Mouse (Mus musculus): Measurements from ENCODE around the gene Tmtc2. TPM values are rescaled to one million over a fixed set of nuclear protein-coding genes. Genes with fewer than 3 reads are reported as not detected.

Gene Tmtc2
- polyA plus RNA-seq, 1 experiment, result 2.9 TPM

DNA sequence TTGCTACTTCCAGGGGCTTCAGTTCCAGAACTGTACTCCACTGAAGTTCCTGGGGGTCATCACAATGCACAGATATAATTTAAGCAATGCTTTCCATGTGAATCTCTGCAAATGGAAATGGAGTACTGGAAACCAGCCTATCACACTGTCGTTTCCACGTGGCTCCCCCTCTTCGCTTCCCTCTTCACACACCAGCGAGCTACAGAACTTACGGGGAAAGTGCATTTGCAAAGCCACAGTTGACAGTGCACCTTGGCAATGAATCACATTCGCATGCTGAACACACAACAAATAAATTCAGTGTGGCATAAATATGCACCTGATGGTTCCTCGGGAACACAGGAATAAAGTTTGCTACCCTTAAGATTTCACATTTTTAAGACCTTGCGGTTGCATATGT is 3.2 kb downstream of the Tmtc2 start:
- no peak overlapping the region for H3K27ac ChIP-seq (ENCODE audit: insufficient read depth, low read depth, low read length)
- TF ChIP-seq POLR2A (IDR thresholded peaks at IDR 0.05; ENCODE audit: low read depth, low read length) (no peak), CTCF (IDR thresholded peaks at IDR 0.05; ENCODE audit: extremely low read depth, insufficient read length, insufficient replicate concordance, low read depth, low read length) (no peak)
- H3K27me3 ChIP-seq (ENCODE audit: control insufficient read depth, insufficient read depth, low read length), result no peaks in the 10 kb centered on the region
- no peaks in the 10 kb centered on the region for H3K36me3 ChIP-seq (ENCODE audit: control insufficient read depth, insufficient read depth, low read length)
- H3K4me1 ChIP-seq (ENCODE audit: control insufficient read depth, insufficient read depth, insufficient read length, low read length), result peaks cover 3% of the 10 kb centered on the region; the same call in 1 of the 2 replicates
- 90% methylated on average over 8 of the region's 8 CpGs for WGBS
- no peak overlapping the region for H3K4me3 ChIP-seq (ENCODE audit: low read depth, low read length)

GRCm38 (mm10) chr10:105569573-105569972 is 4.7 kb downstream of the Tmtc2 start:
- TF ChIP-seq POLR2A (IDR thresholded peaks at IDR 0.05; ENCODE audit: low read depth, low read length), result no peak
- TF ChIP-seq CTCF (IDR thresholded peaks at IDR 0.05; ENCODE audit: extremely low read depth, insufficient read length, insufficient replicate concordance, low read depth, low read length), result no peak
- Histone ChIP-seq H3K36me3 (ENCODE audit: control insufficient read depth, insufficient read depth, low read length) (no peaks in the 10 kb centered on the region), H3K27me3 (ENCODE audit: control insufficient read depth, insufficient read depth, low read length) (no peaks in the 10 kb centered on the region), H3K4me3 (ENCODE audit: low read depth, low read length) (no peak overlapping the region), H3K4me1 (ENCODE audit: control insufficient read depth, insufficient read depth, insufficient read length, low read length) (no peaks in the 10 kb centered on the region), H3K27ac (ENCODE audit: insufficient read depth, low read depth, low read length) (no peak overlapping the region)
- 59% methylated on average over 4 of the region's 4 CpGs for WGBS

DNA sequence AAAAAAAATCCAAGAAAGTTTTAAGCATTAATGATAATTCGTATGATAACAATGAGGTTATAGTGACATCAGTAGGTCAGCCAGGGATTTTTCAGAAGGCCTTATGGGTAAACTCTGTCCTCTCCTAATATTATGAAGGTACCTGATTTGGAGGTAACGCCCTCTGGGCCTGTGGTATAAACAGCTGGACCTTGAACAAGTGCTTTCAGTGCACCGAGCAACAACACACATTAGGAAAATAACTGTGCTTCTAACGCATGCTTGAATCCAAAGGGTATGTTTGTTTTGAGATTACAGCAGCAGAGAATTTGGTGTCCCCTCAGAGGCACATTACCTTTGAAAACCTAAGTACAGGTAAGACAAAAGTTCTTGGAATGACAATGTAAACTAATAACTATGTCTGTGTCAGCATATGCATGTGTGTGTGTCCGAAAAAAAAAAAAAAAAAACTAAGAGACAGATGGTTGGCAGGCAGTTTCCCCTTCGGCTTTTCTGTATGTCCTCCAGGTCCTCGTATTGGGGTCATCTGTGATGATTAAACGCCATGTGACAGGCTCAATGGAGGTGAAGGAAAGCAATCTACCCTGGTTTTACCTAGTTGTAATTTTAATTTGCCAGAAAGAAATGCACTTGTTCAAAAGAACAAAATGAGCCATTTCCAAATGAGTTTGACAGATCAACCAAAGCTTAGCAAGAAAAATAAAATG is 6.3 kb downstream of the Tmtc2 start:
- TF ChIP-seq CTCF (IDR thresholded peaks at IDR 0.05; ENCODE audit: extremely low read depth, insufficient read length, insufficient replicate concordance, low read depth, low read length) (no peak), POLR2A (IDR thresholded peaks at IDR 0.05; ENCODE audit: low read depth, low read length) (no peak)
- no peaks in the 10 kb centered on the region for H3K36me3 ChIP-seq (ENCODE audit: control insufficient read depth, insufficient read depth, low read length)
- H3K4me3 ChIP-seq (ENCODE audit: low read depth, low read length), result no peak overlapping the region
- H3K27me3 ChIP-seq (ENCODE audit: control insufficient read depth, insufficient read depth, low read length), result no peaks in the 10 kb centered on the region
- WGBS, result 30% methylated on average over 8 of the region's 8 CpGs
- H3K27ac ChIP-seq (ENCODE audit: insufficient read depth, low read depth, low read length), result no peak overlapping the region
- H3K4me1 ChIP-seq (ENCODE audit: control insufficient read depth, insufficient read depth, insufficient read length, low read length), result no peaks in the 10 kb centered on the region

DNA sequence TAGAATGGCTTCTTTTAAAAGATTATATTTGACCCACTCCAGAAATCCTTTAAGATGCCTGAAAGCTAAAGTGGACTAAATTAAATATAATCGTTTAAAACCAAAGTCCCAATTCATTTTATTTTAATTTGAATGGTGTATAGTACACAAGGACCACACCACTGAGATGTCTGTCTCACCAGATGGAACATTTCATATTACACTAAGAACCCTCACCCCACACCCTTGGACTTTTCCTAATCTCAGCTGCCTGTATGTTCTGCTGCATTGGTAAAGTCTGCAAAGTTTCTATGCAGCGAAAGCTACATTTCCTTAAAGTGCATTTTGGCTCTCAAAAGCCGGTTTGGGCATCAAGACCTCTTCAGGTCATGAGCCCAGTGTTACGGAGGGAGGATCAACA is 12.7 kb downstream of the Tmtc2 start:
- H3K4me1 ChIP-seq (ENCODE audit: control insufficient read depth, insufficient read depth, insufficient read length, low read length), result peaks cover 6% of the 10 kb centered on the region; the same call in 1 of the 2 replicates
- 0 out of 2 replicates have a peak, but pooled peaks cover 1% of the 10 kb centered on the region for H3K36me3 ChIP-seq (ENCODE audit: control insufficient read depth, insufficient read depth, low read length)
- H3K27me3 ChIP-seq (ENCODE audit: control insufficient read depth, insufficient read depth, low read length), result no peaks in the 10 kb centered on the region
- no peak overlapping the region for H3K4me3 ChIP-seq (ENCODE audit: low read depth, low read length)
- TF ChIP-seq POLR2A (IDR thresholded peaks at IDR 0.05; ENCODE audit: low read depth, low read length) (no peak), CTCF (IDR thresholded peaks at IDR 0.05; ENCODE audit: extremely low read depth, insufficient read length, insufficient replicate concordance, low read depth, low read length) (no peak)
- 90% methylated on average over 4 of the region's 4 CpGs for WGBS
- H3K27ac ChIP-seq (ENCODE audit: insufficient read depth, low read depth, low read length), result no peak overlapping the region

DNA sequence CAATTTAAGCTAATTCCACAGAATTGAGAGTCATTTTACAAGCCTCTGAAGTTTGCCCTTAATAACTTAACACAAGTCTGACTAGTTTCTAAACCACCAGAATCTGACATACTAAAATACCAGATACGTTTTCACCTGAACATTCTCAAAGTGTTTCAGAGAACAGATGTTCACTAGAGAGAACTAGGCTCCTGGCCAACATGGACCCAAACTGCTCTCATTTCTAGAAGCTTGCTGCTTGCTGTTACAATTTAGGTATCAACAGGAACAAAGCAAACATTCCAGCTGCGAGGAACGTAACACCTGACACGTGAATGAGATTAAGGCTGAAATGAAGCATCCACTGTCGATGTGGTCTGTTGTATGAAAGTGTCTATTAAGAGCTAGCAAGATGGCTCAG is 16.7 kb downstream of the Tmtc2 start:
- H3K27me3 ChIP-seq (ENCODE audit: control insufficient read depth, insufficient read depth, low read length), result no peaks in the 10 kb centered on the region
- H3K4me3 ChIP-seq (ENCODE audit: low read depth, low read length), result no peak overlapping the region
- H3K27ac ChIP-seq (ENCODE audit: insufficient read depth, low read depth, low read length), result peak overlapping the region; percentile 23
- 0 out of 2 replicates have a peak, but pooled peaks cover 1% of the 10 kb centered on the region for H3K36me3 ChIP-seq (ENCODE audit: control insufficient read depth, insufficient read depth, low read length)
- 25% methylated on average over 5 of the region's 5 CpGs for WGBS
- H3K4me1 ChIP-seq (ENCODE audit: control insufficient read depth, insufficient read depth, insufficient read length, low read length), result peaks cover 6% of the 10 kb centered on the region; the same call in 1 of the 2 replicates
- TF ChIP-seq POLR2A (IDR thresholded peaks at IDR 0.05; ENCODE audit: low read depth, low read length), result no peak
- no peak for TF ChIP-seq CTCF (IDR thresholded peaks at IDR 0.05; ENCODE audit: extremely low read depth, insufficient read length, insufficient replicate concordance, low read depth, low read length)

DNA sequence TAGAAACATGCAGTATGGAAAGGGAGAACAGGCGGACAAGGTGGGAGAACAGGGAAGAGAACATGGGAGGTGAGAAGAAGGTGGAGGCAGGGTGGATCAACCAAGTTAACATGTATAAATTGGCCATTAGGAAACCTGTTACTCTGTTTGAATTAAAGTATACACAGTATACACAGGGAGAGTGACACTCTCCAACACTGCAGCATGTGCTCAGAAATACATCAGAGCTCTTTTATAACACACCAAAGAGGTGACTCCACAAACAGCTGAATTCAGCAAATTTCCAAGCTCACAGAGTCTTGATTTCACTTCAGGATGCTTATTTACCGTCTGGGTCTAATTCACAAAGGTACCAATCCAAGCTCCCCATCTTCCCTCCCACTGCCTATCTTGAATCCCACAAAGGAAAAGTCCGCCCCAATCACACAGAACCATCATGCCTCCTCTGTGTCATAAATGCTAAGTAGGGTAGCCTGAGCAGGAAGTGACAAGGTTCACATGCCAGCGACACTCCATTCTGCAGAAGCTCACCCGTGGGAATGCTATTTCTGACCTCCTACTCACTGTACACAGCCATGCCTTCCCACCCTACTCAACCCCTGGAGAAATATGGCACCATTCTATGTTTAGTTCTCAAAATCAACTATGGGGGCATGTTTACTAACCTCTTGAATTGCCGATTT is 17.2 kb downstream of the Tmtc2 start:
- H3K27me3 ChIP-seq (ENCODE audit: control insufficient read depth, insufficient read depth, low read length), result no peaks in the 10 kb centered on the region
- WGBS, result 33% methylated on average over 6 of the region's 6 CpGs
- TF ChIP-seq CTCF (IDR thresholded peaks at IDR 0.05; ENCODE audit: extremely low read depth, insufficient read length, insufficient replicate concordance, low read depth, low read length) (no peak), POLR2A (IDR thresholded peaks at IDR 0.05; ENCODE audit: low read depth, low read length) (no peak)
- H3K4me3 ChIP-seq (ENCODE audit: low read depth, low read length), result no peak overlapping the region
- 0 out of 2 replicates have a peak, but pooled peaks cover 1% of the 10 kb centered on the region for H3K36me3 ChIP-seq (ENCODE audit: control insufficient read depth, insufficient read depth, low read length)
- no peak overlapping the region; the same call in 1 of the 2 replicates for H3K27ac ChIP-seq (ENCODE audit: insufficient read depth, low read depth, low read length)
- peaks cover 6% of the 10 kb centered on the region; the same call in 1 of the 2 replicates for H3K4me1 ChIP-seq (ENCODE audit: control insufficient read depth, insufficient read depth, insufficient read length, low read length)

GRCm38 (mm10) chr10:105554153-105554552 is 20.1 kb downstream of the Tmtc2 start:
- TF ChIP-seq CTCF (IDR thresholded peaks at IDR 0.05; ENCODE audit: extremely low read depth, insufficient read length, insufficient replicate concordance, low read depth, low read length) (no peak), POLR2A (IDR thresholded peaks at IDR 0.05; ENCODE audit: low read depth, low read length) (no peak)
- no peaks in the 10 kb centered on the region for H3K36me3 ChIP-seq (ENCODE audit: control insufficient read depth, insufficient read depth, low read length)

More at GRCm38 (mm10) chr10:105554153-105554552, 20.1 kb downstream of the Tmtc2 start:
- 71% methylated on average over 2 of the region's 2 CpGs for WGBS
- Histone ChIP-seq H3K4me3 (ENCODE audit: low read depth, low read length) (no peak overlapping the region), H3K27ac (ENCODE audit: insufficient read depth, low read depth, low read length) (no peak overlapping the region), H3K27me3 (ENCODE audit: control insufficient read depth, insufficient read depth, low read length) (no peaks in the 10 kb centered on the region), H3K4me1 (ENCODE audit: control insufficient read depth, insufficient read depth, insufficient read length, low read length) (peaks cover 4% of the 10 kb centered on the region; the same call in 1 of the 2 replicates)

Data from small intestine, adult 2 months (tissue).